10 mouse cellular contexts compared by ENCODE assay signal in the genomic region with DNA sequence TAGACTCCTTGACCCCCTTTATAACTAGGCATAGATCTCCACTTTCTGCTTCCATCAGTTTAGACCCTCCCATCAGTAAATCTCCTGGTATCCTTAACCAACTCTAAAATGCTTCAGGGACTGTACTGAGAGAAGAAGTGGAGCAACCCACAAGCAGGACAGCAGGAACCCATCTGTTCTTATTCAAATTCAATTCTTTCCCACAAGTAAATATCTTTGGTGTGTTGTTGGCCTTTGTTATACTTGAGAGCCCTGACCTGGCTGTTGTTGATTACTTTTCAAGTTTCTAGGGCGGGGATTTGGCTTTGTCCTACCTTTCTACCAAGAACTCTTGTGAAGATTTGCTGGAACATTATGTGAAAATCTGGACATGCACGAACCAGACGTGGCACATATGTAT.
"Had no signal": no experiment of that assay in that cellular context is flagged by ENCODE, and none has a peak within 500 bp of the region (broad histone marks: within the 10 kb centered on the region; RNA-seq: fewer than 3 reads in every experiment).

No protein-coding gene starts in this region.

- DNase-seq: lung, adult 2 months; lung, postnatal 14 days; lung, postnatal 36 days; right cerebral cortex, postnatal 14 days; thymus, adult 2 months; thymus, postnatal 14 days; thymus, postnatal 36 days had no signal

- ATAC-seq: lung, postnatal 0 days; midbrain, embryonic 13.5 days; midbrain, embryonic 15.5 days had no signal
